Mouse (Mus musculus) bone marrow, adult 2 months (tissue): Measurements from ENCODE around the gene Serpine1.

Experiments
- CTCF ChIP-seq: fragments of 200-500 bp; IDR thresholded peaks from 2 replicates; pipeline ENCODE4 v1.5.1; 2011; ENCODE audit warnings: low read length, control low read depth; ENCODE audit not compliant: control insufficient read depth, insufficient read depth
- POLR2A ChIP-seq: fragments of 200-500 bp; IDR thresholded peaks from 2 replicates; pipeline ENCODE4 v1.6.1; 2011; ENCODE audit warnings: low read depth, mild to moderate bottlenecking, control low read depth, low read length, borderline replicate concordance; ENCODE audit not compliant: control insufficient read depth

GRCm38 (mm10) chr5:137095135-137095534 is 23.1 kb upstream of the Serpine1 start:
- TF ChIP-seq CTCF (no peak), POLR2A (no peak)
